Comparison of ENCODE assay signal across 8 mouse cellular contexts in genomic region chr7:37769526-37770399, GRCm38 (mm10). TPM values are rescaled to one million over a fixed set of nuclear protein-coding genes. Genes with fewer than 3 reads are reported as not detected.
A peak's percentile ranks its signal among the peaks of the same experiment; 100 is the strongest.
DNase-seq lines count a peak whose midpoint lies in the region; ATAC-seq lines count a peak whose summit lies in the region.

No protein-coding gene starts in this region.

- peaks cover 30% of the 10 kb centered on the region for H3K4me1 ChIP-seq in megakaryocyte, embryonic 14.5 days
- H3K4me1 ChIP-seq in forebrain, embryonic 13.5 days, result peaks cover 64% of the 10 kb centered on the region
- peaks cover 27% of the 10 kb centered on the region for H3K4me1 ChIP-seq in neural tube, embryonic 12.5 days

- peak overlapping the region; percentile 78 for H3K9ac ChIP-seq in forebrain, embryonic 13.5 days
- H3K9ac ChIP-seq in neural tube, embryonic 12.5 days, result peak overlapping the region; percentile 75

- H3K27ac ChIP-seq in forebrain, embryonic 13.5 days, result peak overlapping the region; percentile 93
- H3K27ac ChIP-seq in neural tube, embryonic 12.5 days, result peak overlapping the region; percentile 91

- H3K27me3 ChIP-seq in megakaryocyte, embryonic 14.5 days (replicated peaks), result peaks cover 74% of the 10 kb centered on the region
- 0 out of 2 replicates have a peak, but pooled peaks cover 5% of the 10 kb centered on the region for H3K27me3 ChIP-seq in forebrain, embryonic 13.5 days
- 0 out of 2 replicates have a peak, but pooled peaks cover 5% of the 10 kb centered on the region for H3K27me3 ChIP-seq in neural tube, embryonic 12.5 days (replicated peaks)

- peak overlapping the region; percentile 84 for H3K4me3 ChIP-seq in megakaryocyte, embryonic 14.5 days (replicated peaks)
- H3K4me3 ChIP-seq in forebrain, embryonic 13.5 days, result peak overlapping the region; percentile 61
- H3K4me3 ChIP-seq in neural tube, embryonic 12.5 days, result peak overlapping the region; percentile 60

- H3K9me3 ChIP-seq in megakaryocyte, embryonic 14.5 days, result no peaks in the 10 kb centered on the region
- H3K9me3 ChIP-seq in forebrain, embryonic 13.5 days (replicated peaks), result no peaks in the 10 kb centered on the region
- no peaks in the 10 kb centered on the region for H3K9me3 ChIP-seq in neural tube, embryonic 12.5 days

- no peaks in the 10 kb centered on the region for H3K36me3 ChIP-seq in megakaryocyte, embryonic 14.5 days (replicated peaks; ENCODE audit: low read length)
- no peaks in the 10 kb centered on the region for H3K36me3 ChIP-seq in forebrain, embryonic 13.5 days (ENCODE audit: poor library complexity, severe bottlenecking)
- H3K36me3 ChIP-seq in neural tube, embryonic 12.5 days, result no peaks in the 10 kb centered on the region

- peak; percentile 50 for DNase-seq in cerebellum, adult 11-12 months
- DNase-seq in kidney, postnatal 4 days, result peak; percentile 70 to 77
- DNase-seq in layer of hippocampus, postnatal 14 days (ENCODE audit: low spot score in 2 of 2), result no peak
- DNase-seq in thymus, postnatal 25 days, result no peak

- no peak for ATAC-seq in megakaryocyte, adult 5-6 weeks (ENCODE audit: poor library complexity, severe bottlenecking)
- peak; percentile 42 for ATAC-seq in forebrain, embryonic 13.5 days
- peak; percentile 59 for ATAC-seq in neural tube, embryonic 12.5 days (ENCODE audit: low FRiP score, low read depth)

- H3K4me2 ChIP-seq in forebrain, embryonic 13.5 days, result peak overlapping the region; percentile 95
- peak overlapping the region; percentile 92 for H3K4me2 ChIP-seq in neural tube, embryonic 12.5 days (replicated peaks)

- under 1% methylated on average over 53 of the region's 53 CpGs for WGBS in forebrain, embryonic 13.5 days
- under 1% methylated on average over 53 of the region's 53 CpGs for WGBS in neural tube, embryonic 12.5 days

RNA-seq across cellular contexts. Expression of gene Zfp536, which starts 3.7 kb away (rescaled TPM):
- not detected in 2 replicates for polyA plus RNA-seq in megakaryocyte, embryonic 14.5 days (2012; ENCODE audit: insufficient read depth, low replicate concordance)
- total RNA-seq in megakaryocyte, adult 5-6 weeks (2015), result 0.13 TPM in 1 of 2 replicates, not detected in the other
- 0.33 TPM in 1 of 2 replicates, not detected in the other for total RNA-seq in megakaryocyte, adult 5-6 weeks (2017)
- 39.7 and 42.0 TPM in 2 replicates for polyA plus RNA-seq in forebrain, embryonic 13.5 days (2015; fragmentation: Nextera tagmentation; extraction: Ambion mirVana)
- polyA plus RNA-seq in neural tube, embryonic 12.5 days (2016; fragmentation: Nextera tagmentation; extraction: Ambion mirVana), result 46.9 and 48.5 TPM in 2 replicates
- total RNA-seq in layer of hippocampus, postnatal 14 days (2021), result 10 to 100 TPM; 49.4 to 49.5 TPM

Comparison
In these comparisons a context has a peak if more than half of its experiments do, and no peak if none do; other contexts are left out.
1. DNase-seq: peak in cerebellum, adult 11-12 months (single experiment) and kidney, postnatal 4 days (2 of 2); none in layer of hippocampus, postnatal 14 days (0 of 2) and thymus, postnatal 25 days (single experiment).
2. RNA of gene Zfp536, which starts 3.7 kb away (polyA plus RNA-seq): 46.9 to 48.5 TPM in neural tube, embryonic 12.5 days and 39.7 to 42.0 TPM in forebrain, embryonic 13.5 days; not detected in megakaryocyte, embryonic 14.5 days; every median in the first group is over 10 times any median in the second.
3. Peak in every context shown above with its lines, with median percentiles within 50 percentile points of each other: H3K4me3 ChIP-seq.